Mouse (Mus musculus): Measurements from ENCODE around the gene Lrrc10.

- TF ChIP-seq CTCF (IDR thresholded peaks at IDR 0.05; ENCODE audit: extremely low read depth, insufficient read depth, insufficient read length, insufficient replicate concordance) (no peak), POLR2A (IDR thresholded peaks at IDR 0.05; ENCODE audit: low read depth, low read length) (no peak)
These were observed 49.4 kb upstream of the Lrrc10 start for GRCm38 (mm10) chr10:116995584-116996235.
